Mouse (Mus musculus): Measurements from ENCODE around the gene Bbs9. TPM values are rescaled to one million over a fixed set of nuclear protein-coding genes. Genes with fewer than 3 reads are reported as not detected.

Bbs9 gene
- total RNA-seq, 1 experiment, result 10.3 TPM

- Histone ChIP-seq H3K9ac (ENCODE audit: insufficient read depth, low read depth, low read length, poor library complexity, severe bottlenecking) (no peak overlapping the region), H3K27ac (ENCODE audit: insufficient read depth, low read depth, low read length, poor library complexity, severe bottlenecking) (no peak overlapping the region), H3K4me3 (ENCODE audit: insufficient read depth in 1 of 2, low read depth in 1 of 2, low read length in 2 of 2, poor library complexity in 1 of 2, severe bottlenecking in 1 of 2) (no peak overlapping the region), H3K4me1 (ENCODE audit: control insufficient read depth in 2 of 2, insufficient read depth in 2 of 2, low read length in 2 of 2, poor library complexity in 1 of 2) (no peaks in the 10 kb centered on the region), H3K36me3 (ENCODE audit: control insufficient read depth, insufficient read depth, low read length, poor library complexity, severe bottlenecking) (no peaks in the 10 kb centered on the region), H3K9me3 (ENCODE audit: control insufficient read depth, insufficient read depth, low read depth, low read length) (no peaks in the 10 kb centered on the region)
- TF ChIP-seq ZNF384 (IDR thresholded peaks at IDR 0.05; ENCODE audit: low read depth, low read length) (no peak), ZC3H11A (IDR thresholded peaks at IDR 0.05; ENCODE audit: borderline replicate concordance, low read depth, low read length) (no peak), CHD2 (IDR thresholded peaks at IDR 0.05; ENCODE audit: low read depth, low read length) (no peak), HCFC1 (IDR thresholded peaks at IDR 0.05; ENCODE audit: borderline replicate concordance, insufficient read depth, low read length) (no peak), MAFK (IDR thresholded peaks at IDR 0.05; ENCODE audit: insufficient read depth, low read depth, low read length) (no peak)
- DNase-seq (ENCODE audit: low read depth, low spot score), result peak; percentile 19
- in situ Hi-C loops (cut with MboI; ENCODE audit: low sequenced_read_pairs in 2 of 2, unreplicated experiment in 2 of 2), result no loop called here
These were observed 176.1 kb downstream of the Bbs9 start for GRCm38 (mm10) chr9:22651619-22652018.

GRCm38 (mm10) chr9:22654726-22655393, 179.3 kb downstream of the Bbs9 start:
- Histone ChIP-seq H3K36me3 (ENCODE audit: control insufficient read depth, insufficient read depth, low read length, poor library complexity, severe bottlenecking) (no peaks in the 10 kb centered on the region), H3K9me3 (ENCODE audit: control insufficient read depth, insufficient read depth, low read depth, low read length) (no peaks in the 10 kb centered on the region), H3K4me1 (ENCODE audit: control insufficient read depth in 2 of 2, insufficient read depth in 2 of 2, low read length in 2 of 2, poor library complexity in 1 of 2) (no peaks in the 10 kb centered on the region), H3K9ac (ENCODE audit: insufficient read depth, low read depth, low read length, poor library complexity, severe bottlenecking) (no peak overlapping the region), H3K27ac (ENCODE audit: insufficient read depth, low read depth, low read length, poor library complexity, severe bottlenecking) (no peak overlapping the region), H3K4me3 (ENCODE audit: insufficient read depth in 1 of 2, low read depth in 1 of 2, low read length in 2 of 2, poor library complexity in 1 of 2, severe bottlenecking in 1 of 2) (no peak overlapping the region)
- TF ChIP-seq ZC3H11A (IDR thresholded peaks at IDR 0.05; ENCODE audit: borderline replicate concordance, low read depth, low read length) (no peak), ZNF384 (IDR thresholded peaks at IDR 0.05; ENCODE audit: low read depth, low read length) (no peak), MAFK (IDR thresholded peaks at IDR 0.05; ENCODE audit: insufficient read depth, low read depth, low read length) (no peak), HCFC1 (IDR thresholded peaks at IDR 0.05; ENCODE audit: borderline replicate concordance, insufficient read depth, low read length) (no peak), CHD2 (IDR thresholded peaks at IDR 0.05; ENCODE audit: low read depth, low read length) (no peak)
- in situ Hi-C loops (cut with MboI; ENCODE audit: low sequenced_read_pairs in 2 of 2, unreplicated experiment in 2 of 2), result no loop called here
- DNase-seq (ENCODE audit: low read depth, low spot score), result no peak

- Histone ChIP-seq H3K9me3 (ENCODE audit: control insufficient read depth, insufficient read depth, low read depth, low read length) (no peaks in the 10 kb centered on the region), H3K36me3 (ENCODE audit: control insufficient read depth, insufficient read depth, low read length, poor library complexity, severe bottlenecking) (no peaks in the 10 kb centered on the region), H3K4me3 (ENCODE audit: insufficient read depth in 1 of 2, low read depth in 1 of 2, low read length in 2 of 2, poor library complexity in 1 of 2, severe bottlenecking in 1 of 2) (no peak overlapping the region), H3K4me1 (ENCODE audit: control insufficient read depth in 2 of 2, insufficient read depth in 2 of 2, low read length in 2 of 2, poor library complexity in 1 of 2) (no peaks in the 10 kb centered on the region), H3K9ac (ENCODE audit: insufficient read depth, low read depth, low read length, poor library complexity, severe bottlenecking) (no peak overlapping the region), H3K27ac (ENCODE audit: insufficient read depth, low read depth, low read length, poor library complexity, severe bottlenecking) (no peak overlapping the region)
- DNase-seq (ENCODE audit: low read depth, low spot score), result no peak
- TF ChIP-seq MAFK (IDR thresholded peaks at IDR 0.05; ENCODE audit: insufficient read depth, low read depth, low read length) (no peak), ZNF384 (IDR thresholded peaks at IDR 0.05; ENCODE audit: low read depth, low read length) (no peak)
- in situ Hi-C loops (cut with MboI; ENCODE audit: low sequenced_read_pairs in 2 of 2, unreplicated experiment in 2 of 2), result no loop called here
These were observed 181.7 kb downstream of the Bbs9 start for GRCm38 (mm10) chr9:22657216-22657615.

GRCm38 (mm10) chr9:22665155-22665554, 189.6 kb downstream of the Bbs9 start:
- TF ChIP-seq MAFK (IDR thresholded peaks at IDR 0.05; ENCODE audit: insufficient read depth, low read depth, low read length) (no peak), ZC3H11A (IDR thresholded peaks at IDR 0.05; ENCODE audit: borderline replicate concordance, low read depth, low read length) (no peak), CHD2 (IDR thresholded peaks at IDR 0.05; ENCODE audit: low read depth, low read length) (no peak), ZNF384 (IDR thresholded peaks at IDR 0.05; ENCODE audit: low read depth, low read length) (no peak), HCFC1 (IDR thresholded peaks at IDR 0.05; ENCODE audit: borderline replicate concordance, insufficient read depth, low read length) (no peak)
- H3K4me1 ChIP-seq (ENCODE audit: control insufficient read depth in 2 of 2, insufficient read depth in 2 of 2, low read length in 2 of 2, poor library complexity in 1 of 2), result no peaks in the 10 kb centered on the region
- H3K4me3 ChIP-seq (ENCODE audit: insufficient read depth in 1 of 2, low read depth in 1 of 2, low read length in 2 of 2, poor library complexity in 1 of 2, severe bottlenecking in 1 of 2), result no peak overlapping the region
- H3K36me3 ChIP-seq (ENCODE audit: control insufficient read depth, insufficient read depth, low read length, poor library complexity, severe bottlenecking), result no peaks in the 10 kb centered on the region
- DNase-seq (ENCODE audit: low read depth, low spot score), result no peak
- no peak overlapping the region for H3K27ac ChIP-seq (ENCODE audit: insufficient read depth, low read depth, low read length, poor library complexity, severe bottlenecking)
- H3K9ac ChIP-seq (ENCODE audit: insufficient read depth, low read depth, low read length, poor library complexity, severe bottlenecking), result no peak overlapping the region
- in situ Hi-C loops (cut with MboI; ENCODE audit: low sequenced_read_pairs in 2 of 2, unreplicated experiment in 2 of 2), result no loop called here
- H3K9me3 ChIP-seq (ENCODE audit: control insufficient read depth, insufficient read depth, low read depth, low read length), result no peaks in the 10 kb centered on the region

- no peak overlapping the region for H3K27ac ChIP-seq (ENCODE audit: insufficient read depth, low read depth, low read length, poor library complexity, severe bottlenecking)
- H3K36me3 ChIP-seq (ENCODE audit: control insufficient read depth, insufficient read depth, low read length, poor library complexity, severe bottlenecking), result no peaks in the 10 kb centered on the region
- H3K4me3 ChIP-seq (ENCODE audit: insufficient read depth in 1 of 2, low read depth in 1 of 2, low read length in 2 of 2, poor library complexity in 1 of 2, severe bottlenecking in 1 of 2), result no peak overlapping the region
- no peak overlapping the region for H3K9ac ChIP-seq (ENCODE audit: insufficient read depth, low read depth, low read length, poor library complexity, severe bottlenecking)
- no peaks in the 10 kb centered on the region for H3K4me1 ChIP-seq (ENCODE audit: control insufficient read depth in 2 of 2, insufficient read depth in 2 of 2, low read length in 2 of 2, poor library complexity in 1 of 2)
- in situ Hi-C loops (cut with MboI; ENCODE audit: low sequenced_read_pairs in 2 of 2, unreplicated experiment in 2 of 2), result no loop called here
- H3K9me3 ChIP-seq (ENCODE audit: control insufficient read depth, insufficient read depth, low read depth, low read length), result no peaks in the 10 kb centered on the region
- no peak for TF ChIP-seq CHD2 (IDR thresholded peaks at IDR 0.05; ENCODE audit: low read depth, low read length)
- TF ChIP-seq HCFC1 (IDR thresholded peaks at IDR 0.05; ENCODE audit: borderline replicate concordance, insufficient read depth, low read length), result no peak
- no peak for TF ChIP-seq ZNF384 (IDR thresholded peaks at IDR 0.05; ENCODE audit: low read depth, low read length)
- TF ChIP-seq MAFK (IDR thresholded peaks at IDR 0.05; ENCODE audit: insufficient read depth, low read depth, low read length), result no peak
- TF ChIP-seq ZC3H11A (IDR thresholded peaks at IDR 0.05; ENCODE audit: borderline replicate concordance, low read depth, low read length), result no peak
- DNase-seq (ENCODE audit: low read depth, low spot score), result no peak
These were observed 197.4 kb downstream of the Bbs9 start for GRCm38 (mm10) chr9:22672937-22673336.

Measured in ES-E14 (cell line).